Mouse (Mus musculus) bone marrow, adult 2 months (tissue): ENCODE measurements around the gene Marc1. TPM values are rescaled to one million over a fixed set of nuclear protein-coding genes. Genes with fewer than 3 reads are reported as not detected.

ENCODE experiments used
- H3K27ac ChIP-seq: fragments of 200-500 bp; 2 replicates; pipeline ENCODE4 v1.5.1; 2012; ENCODE audit warnings: low read depth, mild to moderate bottlenecking, control low read depth, inconsistent platforms, low read length; ENCODE audit not compliant: control insufficient read depth, poor library complexity, insufficient read depth
- H3K4me1 ChIP-seq: fragments of 200-500 bp; 2 replicates; pipeline ENCODE4 v1.6.1; 2011; ENCODE audit warnings: low read length; ENCODE audit not compliant: control insufficient read depth, insufficient read depth
- H3K4me3 ChIP-seq: fragments of 200-500 bp; replicated peaks from 2 replicates; pipeline ENCODE3; 2011; ENCODE audit warnings: mild to moderate bottlenecking, low read depth, low read length, control low read depth; ENCODE audit not compliant: control insufficient read depth
- CTCF ChIP-seq: fragments of 200-500 bp; IDR thresholded peaks from 2 replicates; pipeline ENCODE4 v1.5.1; 2011; ENCODE audit warnings: low read length, control low read depth; ENCODE audit not compliant: control insufficient read depth, insufficient read depth
- POLR2A ChIP-seq: fragments of 200-500 bp; IDR thresholded peaks from 2 replicates; pipeline ENCODE4 v1.6.1; 2011; ENCODE audit warnings: low read depth, mild to moderate bottlenecking, control low read depth, low read length, borderline replicate concordance; ENCODE audit not compliant: control insufficient read depth
- WGBS: fragments of 180-500 bp; shearing (Covaris S2); methylation state at CpG from one replicate; pipeline ENCODE4 v1.1.7; 2018; 5-methylcytosine and 5-hydroxymethylcytosine counted together
- polyA plus RNA-seq: library from polyadenylated mRNA; stranded (reverse); fragments of >200 nt; gene quantifications from 2 replicates; pipeline ENCODE4 v1.2.4, GENCODE M21; 2011; ENCODE audit warnings: low replicate concordance; ENCODE audit not compliant: missing spikeins, insufficient read depth, insufficient read length

The Marc1 gene
- polyA plus RNA-seq, 1 experiment = 5.9 TPM

- no peak for TF ChIP-seq POLR2A
- TF ChIP-seq CTCF = no peak
- H3K27ac ChIP-seq = no peak overlapping the region
- no peak overlapping the region for H3K4me3 ChIP-seq
- no peaks in the 10 kb centered on the region for H3K4me1 ChIP-seq
- 40% methylated on average over 10 of the region's 10 CpGs for whole genome bisulfite sequencing
These were observed 29.6 kb downstream of the Marc1 start for GRCm38 (mm10) chr1:184781286-184782160.

DNA sequence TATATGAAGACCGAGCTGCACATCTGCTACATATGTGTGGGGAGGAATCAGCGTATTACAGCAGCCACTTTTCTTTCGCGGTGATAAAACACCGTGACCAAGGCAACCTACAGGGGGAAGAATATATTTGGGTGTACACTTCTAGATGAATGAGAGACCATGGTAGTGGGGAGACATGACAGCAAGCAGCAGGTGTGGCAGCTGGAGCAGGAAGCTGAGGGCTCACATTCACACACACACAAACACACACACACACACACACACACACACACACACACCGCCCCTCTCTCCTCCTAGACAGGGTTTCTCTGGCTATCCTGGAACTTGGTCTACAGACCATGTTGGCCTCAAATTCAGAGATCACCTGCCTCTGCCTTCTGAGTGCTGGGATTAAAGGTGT, 33.0 kb downstream of the Marc1 start:
- no peak overlapping the region for H3K27ac ChIP-seq
- no peak overlapping the region for H3K4me3 ChIP-seq
- 85% methylated on average over 6 of the region's 6 CpGs for WGBS
- H3K4me1 ChIP-seq = no peaks in the 10 kb centered on the region
- TF ChIP-seq CTCF = no peak
- TF ChIP-seq POLR2A = no peak

- no peaks in the 10 kb centered on the region for H3K4me1 ChIP-seq
- WGBS = 43% methylated on average over 22 of the region's 22 CpGs
- TF ChIP-seq POLR2A = no peak
- TF ChIP-seq CTCF = no peak
These were observed 33.9 kb downstream of the Marc1 start for GRCm38 (mm10) chr1:184777061-184777795.

DNA sequence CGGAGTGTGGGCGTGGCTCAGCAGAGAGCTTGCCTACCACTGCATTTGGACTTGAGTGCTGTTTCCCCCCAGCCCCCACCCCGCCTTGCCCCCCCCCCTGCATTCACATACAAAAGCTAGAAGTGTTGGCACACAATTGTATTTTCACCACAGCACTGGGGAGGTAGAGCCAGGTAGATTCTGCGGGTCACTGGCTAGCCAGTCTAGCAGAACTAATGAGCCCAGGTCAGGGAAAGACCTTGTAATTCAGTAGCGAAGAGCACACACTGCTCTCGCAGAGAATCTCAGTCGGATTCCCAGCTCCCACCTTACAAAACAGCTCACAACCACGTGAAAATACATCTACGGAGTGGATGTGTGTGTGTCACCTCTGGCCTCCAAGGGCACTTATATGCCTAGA, 35.8 kb downstream of the Marc1 start:
- H3K27ac ChIP-seq = no peak overlapping the region
- TF ChIP-seq POLR2A (no peak), CTCF (no peak)
- no peaks in the 10 kb centered on the region for H3K4me1 ChIP-seq
- no peak overlapping the region for H3K4me3 ChIP-seq
- 71% methylated on average over 9 of the region's 9 CpGs for WGBS

More at GRCm38 (mm10) chr1:184777061-184777795, 33.9 kb downstream of the Marc1 start:
- Histone ChIP-seq H3K4me3 (no peak overlapping the region), H3K27ac (no peak overlapping the region)

- H3K4me1 ChIP-seq = no peaks in the 10 kb centered on the region
- no peak overlapping the region for H3K27ac ChIP-seq
- TF ChIP-seq POLR2A (no peak), CTCF (no peak)
- WGBS = 13% methylated on average over 9 of the region's 9 CpGs
- H3K4me3 ChIP-seq = no peak overlapping the region
These were observed 39.2 kb downstream of the Marc1 start for GRCm38 (mm10) chr1:184771891-184772249.

DNA sequence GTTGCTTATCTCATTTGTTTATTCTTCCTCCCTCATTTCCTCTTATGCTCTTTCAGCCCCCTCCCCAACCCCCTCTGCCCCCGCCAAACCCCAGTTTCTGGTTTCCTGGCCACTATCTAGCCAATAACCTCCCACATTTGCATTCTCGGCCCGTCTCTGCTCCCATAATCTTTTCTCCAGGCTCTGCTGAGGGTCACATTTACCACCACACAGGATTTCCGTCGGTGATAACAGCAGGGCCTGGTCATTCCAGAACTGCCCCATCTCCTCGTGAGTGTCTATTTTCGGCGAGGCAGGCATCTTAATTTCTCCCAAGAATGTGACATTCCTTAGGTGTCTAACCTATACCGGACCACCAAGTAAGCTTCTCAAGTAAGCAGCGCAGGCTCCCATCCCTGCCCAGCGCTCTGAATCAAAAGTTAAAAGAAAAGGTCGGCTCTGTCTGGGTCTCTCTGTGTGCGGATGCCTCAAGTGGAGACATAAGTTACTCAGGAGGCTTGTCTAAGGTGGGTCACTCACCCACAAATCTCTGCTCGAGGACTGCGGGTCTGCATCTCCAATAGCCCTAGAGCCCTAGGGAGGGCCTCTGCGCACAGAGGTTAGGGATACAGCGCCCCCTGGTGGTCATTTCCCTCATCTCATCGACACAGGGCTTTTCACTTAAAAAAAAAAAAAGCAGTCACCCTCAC, 39.8 kb downstream of the Marc1 start:
- Histone ChIP-seq H3K4me3 (no peak overlapping the region), H3K4me1 (no peaks in the 10 kb centered on the region), H3K27ac (no peak overlapping the region)
- WGBS = 10% methylated on average over 18 of the region's 18 CpGs
- TF ChIP-seq CTCF = peak; percentile 74
- no peak for TF ChIP-seq POLR2A

GRCm38 (mm10) chr1:184763866-184764265, 47.2 kb downstream of the Marc1 start:
- H3K27ac ChIP-seq = no peak overlapping the region
- 72% methylated on average over 3 of the region's 3 CpGs for WGBS
- no peak overlapping the region for H3K4me3 ChIP-seq
- H3K4me1 ChIP-seq = no peaks in the 10 kb centered on the region
- no peak for TF ChIP-seq CTCF
- no peak for TF ChIP-seq POLR2A

- TF ChIP-seq POLR2A = no peak
- TF ChIP-seq CTCF = no peak
- Histone ChIP-seq H3K27ac (no peak overlapping the region), H3K4me1 (no peaks in the 10 kb centered on the region), H3K4me3 (no peak overlapping the region)
- 71% methylated on average over 5 of the region's 5 CpGs for WGBS
These were observed 48.2 kb downstream of the Marc1 start for GRCm38 (mm10) chr1:184762941-184763340.
